Mouse (Mus musculus): ENCODE data around the gene Nhp2.
"Not testable (repeated sequence)": the region's sequence is repeated elsewhere in the genome, so short reads cannot be mapped to it uniquely, and the experiment has no call there.

The Nhp2 gene

GRCm38 (mm10) chr11:51658705-51659104 lies 39.2 kb downstream of the Nhp2 start:
- DNase-seq (ENCODE audit: low read depth) = no peak

- DNase-seq (ENCODE audit: low read depth) = no peak
Measured at GRCm38 (mm10) chr11:51661867-51662365, 42.4 kb downstream of the Nhp2 start.

GRCm38 (mm10) chr11:51662632-51663031 lies 43.1 kb downstream of the Nhp2 start:
- DNase-seq (ENCODE audit: low read depth) = no peak

- DNase-seq (ENCODE audit: low read depth) = not testable (repeated sequence)
Measured at GRCm38 (mm10) chr11:51664747-51665146, 45.2 kb downstream of the Nhp2 start.

DNA sequence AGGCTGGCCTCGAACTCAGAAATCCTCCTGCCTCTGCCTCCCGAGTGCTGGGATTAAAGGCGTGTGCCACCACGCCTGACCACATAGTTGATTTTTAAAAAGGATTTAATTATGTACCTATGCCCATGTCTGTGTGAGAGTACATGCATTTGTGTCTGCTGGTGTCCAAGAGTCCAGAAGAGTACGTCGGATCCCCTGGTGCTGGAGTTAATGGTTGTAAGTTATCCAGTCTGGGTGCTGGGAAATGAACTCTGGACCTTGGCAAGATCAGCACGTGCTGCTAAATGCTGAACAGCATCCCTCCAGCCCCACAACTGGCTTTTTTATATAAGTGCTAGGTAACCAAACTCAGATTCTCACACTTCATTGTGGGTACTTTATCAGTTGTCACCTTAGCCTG lies 51.3 kb downstream of the Nhp2 start:
- no peak for DNase-seq (ENCODE audit: low read depth)

DNA sequence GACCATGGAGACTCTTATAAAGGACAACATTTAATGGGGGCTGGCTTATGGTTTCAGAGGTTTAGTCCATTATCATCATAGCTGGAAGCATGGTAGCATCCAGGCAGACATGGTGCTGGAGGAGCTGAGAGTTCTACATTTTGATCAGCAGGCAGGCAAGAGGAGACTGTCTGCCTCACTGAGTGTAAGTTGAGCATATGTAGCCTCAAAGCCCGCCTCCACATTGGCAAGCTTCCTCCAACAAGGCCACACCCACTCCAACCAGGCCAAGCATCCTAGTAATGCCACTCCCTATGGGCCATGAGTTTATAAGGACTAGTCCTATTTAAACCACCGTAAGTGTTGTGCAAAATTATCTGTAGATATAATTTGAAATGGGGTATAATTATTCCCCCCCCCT lies 51.8 kb downstream of the Nhp2 start:
- no peak for DNase-seq (ENCODE audit: low read depth)

DNA sequence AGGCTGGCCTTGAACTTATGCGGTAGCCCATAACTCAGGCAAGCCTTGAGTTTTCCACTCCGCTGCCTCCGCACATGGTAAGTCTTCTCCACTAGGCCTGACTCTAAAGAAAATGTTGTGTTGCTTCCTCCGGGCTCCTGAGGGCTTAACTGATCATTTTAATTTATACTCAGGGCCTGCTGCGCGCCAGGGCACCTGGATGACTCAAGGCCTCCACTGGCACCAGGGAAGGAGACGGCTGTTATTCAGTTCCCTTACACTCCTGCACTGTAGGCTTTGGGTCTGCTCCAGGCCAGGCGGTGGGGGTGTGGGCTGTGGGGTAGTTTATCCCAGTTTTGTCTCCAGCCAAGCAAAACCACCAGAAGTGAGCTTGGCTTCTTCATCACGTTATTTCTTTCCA lies 53.8 kb downstream of the Nhp2 start:
- DNase-seq (ENCODE audit: low read depth) = no peak
